Mouse (Mus musculus): ENCODE measurements around the gene Pramef8.

DNA sequence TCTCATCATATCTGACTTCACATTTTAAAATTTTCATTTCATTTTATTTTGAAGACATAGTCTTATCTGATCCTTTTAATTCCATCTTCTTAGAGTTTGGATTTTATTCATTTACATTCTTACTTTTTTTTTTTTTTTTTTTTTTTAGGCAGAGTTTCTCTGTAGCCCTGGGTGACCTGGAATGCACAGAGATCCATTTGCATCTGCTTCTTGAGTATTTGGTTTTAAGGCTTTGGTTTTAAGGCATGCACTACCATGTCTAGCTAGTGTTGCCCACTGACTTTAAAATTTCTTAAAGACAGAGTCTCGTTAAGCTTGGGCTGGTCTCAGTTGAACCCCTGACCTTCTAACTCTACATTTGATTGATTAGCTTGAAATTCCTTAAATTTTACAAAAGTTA is 1.4 kb downstream of the Pramef8 start:
- TF ChIP-seq CTCF (IDR thresholded peaks at IDR 0.05): no peak
- no peak for TF ChIP-seq POLR2A (IDR thresholded peaks at IDR 0.05; ENCODE audit: insufficient read depth, low read depth, low read length)

Measured in heart, adult 2 months (tissue).